Mouse (Mus musculus): ENCODE results near the gene Gpr37l1. TPM values are rescaled to one million over a fixed set of nuclear protein-coding genes. Genes with fewer than 3 reads are reported as not detected.
A peak's percentile ranks its signal among the peaks of the same experiment; 100 is the strongest.

Gene Gpr37l1
- polyA plus RNA-seq, 1 experiment, result 0.67 TPM

- peak overlapping the region; percentile 90 for H3K27ac ChIP-seq (ENCODE audit: control insufficient read depth, insufficient read depth, low read depth, low read length, poor library complexity)
- H3K4me1 ChIP-seq (ENCODE audit: control insufficient read depth, insufficient read depth, low read length), result peaks cover 14% of the 10 kb centered on the region
- TF ChIP-seq CTCF (IDR thresholded peaks at IDR 0.05; ENCODE audit: control insufficient read depth, insufficient read depth, low read length) (no peak), POLR2A (IDR thresholded peaks at IDR 0.05; ENCODE audit: borderline replicate concordance, control insufficient read depth, low read depth, low read length) (no peak)
- no peak overlapping the region for H3K4me3 ChIP-seq (replicated peaks; ENCODE audit: control insufficient read depth, low read depth, low read length)
- 7% methylated on average over 2 of the region's 2 CpGs for WGBS
Measured at GRCm38 (mm10) chr1:135130376-135131018, 37.0 kb downstream of the Gpr37l1 start.

GRCm38 (mm10) chr1:135129543-135130183 lies 37.8 kb downstream of the Gpr37l1 start:
- no peak overlapping the region for H3K27ac ChIP-seq (ENCODE audit: control insufficient read depth, insufficient read depth, low read depth, low read length, poor library complexity)
- TF ChIP-seq CTCF (IDR thresholded peaks at IDR 0.05; ENCODE audit: control insufficient read depth, insufficient read depth, low read length), result no peak
- TF ChIP-seq POLR2A (IDR thresholded peaks at IDR 0.05; ENCODE audit: borderline replicate concordance, control insufficient read depth, low read depth, low read length), result no peak
- H3K4me1 ChIP-seq (ENCODE audit: control insufficient read depth, insufficient read depth, low read length), result peaks cover 11% of the 10 kb centered on the region
- H3K4me3 ChIP-seq (replicated peaks; ENCODE audit: control insufficient read depth, low read depth, low read length), result no peak overlapping the region
- 64% methylated on average over 9 of the region's 9 CpGs for WGBS

- TF ChIP-seq CTCF (IDR thresholded peaks at IDR 0.05; ENCODE audit: control insufficient read depth, insufficient read depth, low read length) (no peak), POLR2A (IDR thresholded peaks at IDR 0.05; ENCODE audit: borderline replicate concordance, control insufficient read depth, low read depth, low read length) (no peak)
- Histone ChIP-seq H3K27ac (ENCODE audit: control insufficient read depth, insufficient read depth, low read depth, low read length, poor library complexity) (no peak overlapping the region), H3K4me3 (replicated peaks; ENCODE audit: control insufficient read depth, low read depth, low read length) (no peak overlapping the region), H3K4me1 (ENCODE audit: control insufficient read depth, insufficient read depth, low read length) (peaks cover 10% of the 10 kb centered on the region)
- 11% methylated on average over 9 of the region's 9 CpGs for WGBS
Measured at GRCm38 (mm10) chr1:135128986-135129385, 38.5 kb downstream of the Gpr37l1 start.

- no peak overlapping the region for H3K27ac ChIP-seq (ENCODE audit: control insufficient read depth, insufficient read depth, low read depth, low read length, poor library complexity)
- WGBS, result 42% methylated on average over 6 of the region's 6 CpGs
- H3K4me3 ChIP-seq (replicated peaks; ENCODE audit: control insufficient read depth, low read depth, low read length), result no peak overlapping the region
- peaks cover 10% of the 10 kb centered on the region for H3K4me1 ChIP-seq (ENCODE audit: control insufficient read depth, insufficient read depth, low read length)
- no peak for TF ChIP-seq POLR2A (IDR thresholded peaks at IDR 0.05; ENCODE audit: borderline replicate concordance, control insufficient read depth, low read depth, low read length)
- no peak for TF ChIP-seq CTCF (IDR thresholded peaks at IDR 0.05; ENCODE audit: control insufficient read depth, insufficient read depth, low read length)
Measured at GRCm38 (mm10) chr1:135128011-135128441, 39.5 kb downstream of the Gpr37l1 start.

- TF ChIP-seq POLR2A (IDR thresholded peaks at IDR 0.05; ENCODE audit: borderline replicate concordance, control insufficient read depth, low read depth, low read length), result no peak
- no peak for TF ChIP-seq CTCF (IDR thresholded peaks at IDR 0.05; ENCODE audit: control insufficient read depth, insufficient read depth, low read length)
- H3K27ac ChIP-seq (ENCODE audit: control insufficient read depth, insufficient read depth, low read depth, low read length, poor library complexity), result no peak overlapping the region
- peaks cover 6% of the 10 kb centered on the region for H3K4me1 ChIP-seq (ENCODE audit: control insufficient read depth, insufficient read depth, low read length)
- WGBS, result 77% methylated on average over 4 of the region's 4 CpGs
- no peak overlapping the region for H3K4me3 ChIP-seq (replicated peaks; ENCODE audit: control insufficient read depth, low read depth, low read length)
Measured at GRCm38 (mm10) chr1:135126443-135127027, 40.9 kb downstream of the Gpr37l1 start.

GRCm38 (mm10) chr1:135125990-135126389 lies 41.5 kb downstream of the Gpr37l1 start:
- WGBS, result 66% methylated on average over 8 of the region's 8 CpGs
- TF ChIP-seq CTCF (IDR thresholded peaks at IDR 0.05; ENCODE audit: control insufficient read depth, insufficient read depth, low read length), result no peak
- TF ChIP-seq POLR2A (IDR thresholded peaks at IDR 0.05; ENCODE audit: borderline replicate concordance, control insufficient read depth, low read depth, low read length), result no peak
- H3K4me3 ChIP-seq (replicated peaks; ENCODE audit: control insufficient read depth, low read depth, low read length), result no peak overlapping the region
- peaks cover 3% of the 10 kb centered on the region for H3K4me1 ChIP-seq (ENCODE audit: control insufficient read depth, insufficient read depth, low read length)
- H3K27ac ChIP-seq (ENCODE audit: control insufficient read depth, insufficient read depth, low read depth, low read length, poor library complexity), result no peak overlapping the region

GRCm38 (mm10) chr1:135124573-135125363 lies 42.7 kb downstream of the Gpr37l1 start:
- Histone ChIP-seq H3K27ac (ENCODE audit: control insufficient read depth, insufficient read depth, low read depth, low read length, poor library complexity) (no peak overlapping the region), H3K4me1 (ENCODE audit: control insufficient read depth, insufficient read depth, low read length) (peaks cover 3% of the 10 kb centered on the region), H3K4me3 (replicated peaks; ENCODE audit: control insufficient read depth, low read depth, low read length) (no peak overlapping the region)
- no peak for TF ChIP-seq CTCF (IDR thresholded peaks at IDR 0.05; ENCODE audit: control insufficient read depth, insufficient read depth, low read length)
- TF ChIP-seq POLR2A (IDR thresholded peaks at IDR 0.05; ENCODE audit: borderline replicate concordance, control insufficient read depth, low read depth, low read length), result no peak
- WGBS, result 71% methylated on average over 8 of the region's 8 CpGs

- no peak for TF ChIP-seq POLR2A (IDR thresholded peaks at IDR 0.05; ENCODE audit: borderline replicate concordance, control insufficient read depth, low read depth, low read length)
- peak; percentile 97 for TF ChIP-seq CTCF (IDR thresholded peaks at IDR 0.05; ENCODE audit: control insufficient read depth, insufficient read depth, low read length)
- under 1% methylated on average over 8 of the region's 8 CpGs for WGBS
- Histone ChIP-seq H3K4me3 (replicated peaks; ENCODE audit: control insufficient read depth, low read depth, low read length) (no peak overlapping the region), H3K27ac (ENCODE audit: control insufficient read depth, insufficient read depth, low read depth, low read length, poor library complexity) (no peak overlapping the region), H3K4me1 (ENCODE audit: control insufficient read depth, insufficient read depth, low read length) (no peaks in the 10 kb centered on the region; the same call in 1 of the 2 replicates)
Measured at GRCm38 (mm10) chr1:135112661-135113060, 54.8 kb downstream of the Gpr37l1 start.

Data from bone marrow, adult 2 months (tissue).